Mouse (Mus musculus): ENCODE data around the gene Akip1. TPM values are rescaled to one million over a fixed set of nuclear protein-coding genes. Genes with fewer than 3 reads are reported as not detected.

The Akip1 gene
- 42.5 and 42.7 TPM in 2 replicates for polyA plus RNA-seq (2015; fragmentation: Nextera tagmentation; extraction: Ambion mirVana)

DNA sequence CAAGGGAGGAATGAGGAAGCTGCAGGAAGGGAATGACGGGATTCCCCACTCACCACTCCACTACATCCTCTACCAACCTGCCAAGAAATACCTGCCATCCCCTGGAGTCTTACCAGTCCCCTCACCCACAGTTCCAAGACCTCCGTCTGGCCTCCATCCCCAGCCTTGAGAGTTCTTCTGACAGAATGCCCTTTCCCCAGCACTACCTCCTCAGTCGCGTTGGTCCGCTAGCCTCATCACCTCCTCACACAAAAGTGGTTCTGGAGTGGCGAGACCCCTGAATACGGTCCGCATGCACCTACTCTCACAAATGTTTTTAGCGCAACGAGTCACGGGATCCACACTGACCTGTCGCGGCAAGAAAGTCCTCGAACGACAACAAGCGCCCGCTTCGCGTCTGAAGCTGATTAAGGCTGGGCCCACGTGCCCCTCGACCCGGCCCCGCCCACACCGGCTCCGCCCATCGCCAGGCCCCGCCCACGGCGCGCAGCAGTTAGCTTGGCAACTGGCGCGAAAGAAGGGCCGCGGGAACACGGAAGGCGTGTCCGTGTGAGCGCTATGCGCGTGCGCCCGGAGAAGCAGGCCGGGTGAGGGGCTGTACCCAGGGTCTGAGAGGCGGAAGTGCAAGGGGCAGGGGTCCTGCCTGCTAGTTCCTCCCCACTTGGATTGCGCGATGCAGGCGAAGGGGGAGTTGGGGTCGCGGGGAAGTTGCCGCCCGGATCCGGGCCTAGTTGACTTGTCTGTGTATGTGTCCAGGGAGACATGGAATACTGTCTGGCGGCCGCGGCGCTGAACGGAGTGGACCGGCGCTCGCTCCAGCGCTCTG, at the start of gene Akip1, which contains the start of gene St5:
Akip1 (plus strand) TSS at position 501 of the 826 bp plus-strand sequence.
St5 (minus strand) TSS at position 416 of the 826 bp plus-strand sequence.
- WGBS, result under 1% methylated on average over 61 of the region's 61 CpGs
- Histone ChIP-seq H3K27me3 (ENCODE audit: control insufficient read depth, insufficient read depth, low read length) (no peaks in the 10 kb centered on the region), H3K9ac (ENCODE audit: low read length) (peak within 1 kb of the TSS; percentile 82), H3K4me3 (replicated peaks; ENCODE audit: low read length) (peak within 1 kb of the TSS; percentile 68), H3K9me3 (replicated peaks; ENCODE audit: control insufficient read depth, low read length) (0 out of 2 replicates have a peak, but pooled peaks cover 3% of the 10 kb centered on the region), H3K4me2 (ENCODE audit: low read depth, low read length) (peak within 1 kb of the TSS; percentile 92), H3K4me1 (ENCODE audit: control insufficient read depth, insufficient read depth, low read length) (peaks cover 28% of the 10 kb centered on the region), H3K36me3 (ENCODE audit: control insufficient read depth, insufficient read depth, low read length) (0 out of 2 replicates have a peak, but pooled peaks cover 3% of the 10 kb centered on the region), H3K27ac (ENCODE audit: low read length) (peak within 1 kb of the TSS; percentile 85)
- peak; percentile 97 for ATAC-seq (ENCODE audit: insufficient read depth, low FRiP score)

DNA sequence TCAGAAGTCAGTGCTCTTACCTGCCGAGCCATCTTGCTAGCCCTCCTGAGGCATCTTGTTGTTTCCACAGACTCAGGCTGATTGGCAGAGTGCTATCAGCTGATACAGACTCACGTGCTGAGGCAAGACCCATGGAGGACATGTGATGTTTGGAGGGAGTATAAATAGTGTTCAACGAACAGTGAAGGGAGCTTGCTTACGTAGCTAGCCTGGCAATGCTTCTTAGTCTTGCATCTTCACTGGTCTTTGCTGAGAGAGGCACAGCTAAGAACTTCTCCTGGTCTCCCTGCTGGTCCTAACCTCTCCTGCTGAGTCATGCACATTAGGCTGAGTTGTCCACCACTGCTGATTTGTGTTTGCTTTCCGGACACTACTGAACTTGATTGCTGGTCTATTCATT, 48.6 kb upstream of the Akip1 start:
- Histone ChIP-seq H3K27me3 (ENCODE audit: control insufficient read depth, insufficient read depth, low read length) (no peaks in the 10 kb centered on the region), H3K4me1 (ENCODE audit: control insufficient read depth, insufficient read depth, low read length) (peaks cover 8% of the 10 kb centered on the region; the same call in 1 of the 2 replicates), H3K9me3 (replicated peaks; ENCODE audit: control insufficient read depth, low read length) (no peaks in the 10 kb centered on the region), H3K4me2 (ENCODE audit: low read depth, low read length) (no peak overlapping the region), H3K36me3 (ENCODE audit: control insufficient read depth, insufficient read depth, low read length) (no peaks in the 10 kb centered on the region), H3K9ac (ENCODE audit: low read length) (no peak overlapping the region), H3K4me3 (replicated peaks; ENCODE audit: low read length) (no peak overlapping the region), H3K27ac (ENCODE audit: low read length) (no peak overlapping the region)
- 78% methylated on average over 5 of the region's 5 CpGs for WGBS
- ATAC-seq (ENCODE audit: insufficient read depth, low FRiP score), result no peak

DNA sequence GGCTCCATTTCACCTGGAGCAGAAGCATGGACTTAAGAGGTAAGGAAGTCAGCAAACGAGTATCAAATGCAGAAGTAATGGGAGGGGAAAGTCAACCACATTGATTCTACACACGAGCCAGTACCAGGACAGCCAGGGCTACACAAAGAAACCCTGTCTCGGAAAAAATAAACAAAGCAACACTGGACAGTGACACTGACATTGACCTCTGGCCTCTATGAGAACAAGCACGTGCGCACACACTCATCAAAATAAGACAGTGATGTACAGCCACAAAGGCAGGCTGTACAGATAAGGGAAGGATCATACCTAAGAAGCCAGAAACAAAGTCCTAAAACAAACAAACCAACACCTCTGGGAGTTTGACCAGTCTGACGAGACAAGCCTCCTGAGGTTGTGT, 45.6 kb upstream of the Akip1 start:
- H3K27ac ChIP-seq (ENCODE audit: low read length), result peak overlapping the region; percentile 51; the same call in 1 of the 2 replicates
- H3K4me2 ChIP-seq (ENCODE audit: low read depth, low read length), result no peak overlapping the region
- no peak for ATAC-seq (ENCODE audit: insufficient read depth, low FRiP score)
- no peak overlapping the region for H3K9ac ChIP-seq (ENCODE audit: low read length)
- no peaks in the 10 kb centered on the region for H3K36me3 ChIP-seq (ENCODE audit: control insufficient read depth, insufficient read depth, low read length)
- H3K9me3 ChIP-seq (replicated peaks; ENCODE audit: control insufficient read depth, low read length), result no peaks in the 10 kb centered on the region
- peaks cover 15% of the 10 kb centered on the region; the same call in 1 of the 2 replicates for H3K4me1 ChIP-seq (ENCODE audit: control insufficient read depth, insufficient read depth, low read length)
- WGBS, result 37% methylated on average over 6 of the region's 6 CpGs
- no peaks in the 10 kb centered on the region for H3K27me3 ChIP-seq (ENCODE audit: control insufficient read depth, insufficient read depth, low read length)
- no peak overlapping the region for H3K4me3 ChIP-seq (replicated peaks; ENCODE audit: low read length)

DNA sequence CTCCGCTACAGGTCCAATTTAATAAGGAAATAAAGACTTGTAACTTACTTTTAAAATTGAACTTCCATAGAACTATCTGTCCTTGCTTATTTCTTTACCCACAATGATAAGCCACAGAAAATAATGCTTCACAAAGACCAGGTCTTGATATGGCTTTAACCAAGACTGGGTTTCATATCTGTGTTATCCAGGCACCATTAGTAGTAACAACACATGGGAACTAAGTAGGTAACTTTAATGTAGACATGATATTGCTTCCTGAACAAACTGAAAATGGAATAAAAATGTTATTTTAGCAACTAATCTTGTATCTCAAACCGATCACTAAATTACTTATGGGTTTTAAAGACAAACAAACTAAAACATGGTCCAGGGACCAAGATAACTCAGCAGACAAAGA, 44.2 kb upstream of the Akip1 start:
- H3K27ac ChIP-seq (ENCODE audit: low read length), result no peak overlapping the region
- no peaks in the 10 kb centered on the region for H3K36me3 ChIP-seq (ENCODE audit: control insufficient read depth, insufficient read depth, low read length)
- no peaks in the 10 kb centered on the region for H3K27me3 ChIP-seq (ENCODE audit: control insufficient read depth, insufficient read depth, low read length)
- H3K4me1 ChIP-seq (ENCODE audit: control insufficient read depth, insufficient read depth, low read length), result peaks cover 15% of the 10 kb centered on the region
- H3K4me3 ChIP-seq (replicated peaks; ENCODE audit: low read length), result no peak overlapping the region
- no peaks in the 10 kb centered on the region for H3K9me3 ChIP-seq (replicated peaks; ENCODE audit: control insufficient read depth, low read length)
- no peak overlapping the region for H3K4me2 ChIP-seq (ENCODE audit: low read depth, low read length)
- no peak for ATAC-seq (ENCODE audit: insufficient read depth, low FRiP score)
- H3K9ac ChIP-seq (ENCODE audit: low read length), result no peak overlapping the region
- WGBS, result 90% methylated on average over 2 of the region's 2 CpGs

DNA sequence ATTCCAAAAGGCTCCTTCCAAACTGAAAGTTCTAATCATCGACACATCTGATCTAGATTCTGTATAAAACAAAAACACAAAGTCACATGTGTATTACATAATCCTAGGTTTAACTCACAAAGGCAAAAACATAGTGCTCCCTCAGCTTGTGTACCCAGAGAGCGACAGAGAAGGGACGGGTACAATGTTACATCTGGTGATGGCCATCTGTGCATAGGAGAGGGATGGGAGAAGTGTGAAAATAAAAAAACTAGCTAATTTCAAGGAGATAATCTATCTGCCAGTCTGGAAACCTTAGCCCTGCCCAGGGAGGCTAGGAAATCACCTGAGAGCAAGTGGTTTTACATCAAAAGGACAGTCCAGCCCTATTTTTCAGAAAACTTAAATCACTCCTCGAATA, 40.9 kb upstream of the Akip1 start:
- Histone ChIP-seq H3K27ac (ENCODE audit: low read length) (no peak overlapping the region), H3K4me1 (ENCODE audit: control insufficient read depth, insufficient read depth, low read length) (peaks cover 15% of the 10 kb centered on the region), H3K9me3 (replicated peaks; ENCODE audit: control insufficient read depth, low read length) (no peaks in the 10 kb centered on the region), H3K36me3 (ENCODE audit: control insufficient read depth, insufficient read depth, low read length) (no peaks in the 10 kb centered on the region), H3K9ac (ENCODE audit: low read length) (no peak overlapping the region), H3K4me2 (ENCODE audit: low read depth, low read length) (no peak overlapping the region), H3K27me3 (ENCODE audit: control insufficient read depth, insufficient read depth, low read length) (no peaks in the 10 kb centered on the region), H3K4me3 (replicated peaks; ENCODE audit: low read length) (no peak overlapping the region)
- no peak for ATAC-seq (ENCODE audit: insufficient read depth, low FRiP score)
- WGBS, result 68% methylated on average over 4 of the region's 4 CpGs

DNA sequence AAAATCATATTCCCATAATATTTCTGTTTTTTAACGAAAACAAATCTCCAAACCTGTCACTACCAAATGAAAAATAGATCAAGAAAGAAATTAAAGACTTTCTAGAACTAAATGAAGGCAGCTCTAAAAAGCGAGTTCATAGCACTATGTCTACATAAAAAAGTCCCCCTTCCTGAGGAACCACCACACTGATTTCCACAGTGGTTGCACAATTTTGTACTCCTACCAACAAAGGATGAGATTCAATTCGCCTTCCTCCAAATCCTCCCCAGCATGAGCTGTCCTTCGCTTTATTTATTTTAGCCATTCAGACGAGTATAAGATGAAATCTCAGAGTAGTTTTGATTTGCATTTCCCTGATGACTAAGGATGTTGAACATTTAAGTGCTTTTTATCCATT, 36.8 kb upstream of the Akip1 start:
- Histone ChIP-seq H3K27ac (ENCODE audit: low read length) (no peak overlapping the region), H3K9me3 (replicated peaks; ENCODE audit: control insufficient read depth, low read length) (no peaks in the 10 kb centered on the region), H3K4me2 (ENCODE audit: low read depth, low read length) (no peak overlapping the region), H3K27me3 (ENCODE audit: control insufficient read depth, insufficient read depth, low read length) (no peaks in the 10 kb centered on the region), H3K36me3 (ENCODE audit: control insufficient read depth, insufficient read depth, low read length) (no peaks in the 10 kb centered on the region), H3K4me1 (ENCODE audit: control insufficient read depth, insufficient read depth, low read length) (peaks cover 17% of the 10 kb centered on the region), H3K4me3 (replicated peaks; ENCODE audit: low read length) (no peak overlapping the region), H3K9ac (ENCODE audit: low read length) (no peak overlapping the region)
- WGBS, result 67% methylated on average over 5 of the region's 5 CpGs
- no peak for ATAC-seq (ENCODE audit: insufficient read depth, low FRiP score)

DNA sequence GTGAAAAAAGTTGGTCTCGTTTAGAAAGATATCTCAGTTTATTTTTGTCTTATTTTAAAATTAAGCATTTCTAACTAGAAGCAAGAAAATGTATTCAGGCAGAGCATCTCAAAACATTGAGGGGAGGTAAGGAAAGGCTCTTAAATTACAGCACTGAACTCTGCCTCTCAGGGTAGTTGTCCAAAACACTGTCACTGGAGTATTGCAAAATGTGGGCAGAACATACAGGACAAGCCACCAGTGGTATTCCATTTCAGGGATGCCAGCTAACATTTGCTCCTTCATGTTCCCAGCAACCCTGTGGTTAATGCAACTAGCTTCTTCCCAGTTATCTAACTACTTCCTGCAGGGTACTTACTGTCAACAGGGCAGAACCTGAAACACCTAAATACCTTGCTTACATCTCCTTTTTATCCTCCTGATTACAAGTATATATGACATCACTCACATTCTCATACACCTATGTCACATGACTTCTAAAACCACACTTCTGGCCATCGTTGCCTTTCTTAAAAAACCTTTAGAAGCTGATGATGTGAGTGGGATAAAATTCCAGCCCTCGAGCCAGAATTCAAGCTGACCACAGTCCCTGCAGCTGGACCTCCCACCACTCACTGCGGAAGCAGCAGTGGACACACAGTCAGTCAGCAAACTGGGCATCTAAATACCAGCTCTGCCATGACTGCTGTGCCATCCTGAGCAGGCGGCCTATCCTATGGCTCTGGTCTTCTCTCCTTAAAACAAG, 33.9 kb upstream of the Akip1 start:
- Histone ChIP-seq H3K4me3 (replicated peaks; ENCODE audit: low read length) (peak overlapping the region; percentile 25), H3K9me3 (replicated peaks; ENCODE audit: control insufficient read depth, low read length) (no peaks in the 10 kb centered on the region), H3K27ac (ENCODE audit: low read length) (no peak overlapping the region), H3K27me3 (ENCODE audit: control insufficient read depth, insufficient read depth, low read length) (no peaks in the 10 kb centered on the region), H3K4me2 (ENCODE audit: low read depth, low read length) (peak overlapping the region; percentile 63), H3K4me1 (ENCODE audit: control insufficient read depth, insufficient read depth, low read length) (peaks cover 25% of the 10 kb centered on the region), H3K36me3 (ENCODE audit: control insufficient read depth, insufficient read depth, low read length) (no peaks in the 10 kb centered on the region), H3K9ac (ENCODE audit: low read length) (peak overlapping the region; percentile 24)
- ATAC-seq (ENCODE audit: insufficient read depth, low FRiP score), result no peak
- 60% methylated on average over 5 of the region's 5 CpGs for WGBS

DNA sequence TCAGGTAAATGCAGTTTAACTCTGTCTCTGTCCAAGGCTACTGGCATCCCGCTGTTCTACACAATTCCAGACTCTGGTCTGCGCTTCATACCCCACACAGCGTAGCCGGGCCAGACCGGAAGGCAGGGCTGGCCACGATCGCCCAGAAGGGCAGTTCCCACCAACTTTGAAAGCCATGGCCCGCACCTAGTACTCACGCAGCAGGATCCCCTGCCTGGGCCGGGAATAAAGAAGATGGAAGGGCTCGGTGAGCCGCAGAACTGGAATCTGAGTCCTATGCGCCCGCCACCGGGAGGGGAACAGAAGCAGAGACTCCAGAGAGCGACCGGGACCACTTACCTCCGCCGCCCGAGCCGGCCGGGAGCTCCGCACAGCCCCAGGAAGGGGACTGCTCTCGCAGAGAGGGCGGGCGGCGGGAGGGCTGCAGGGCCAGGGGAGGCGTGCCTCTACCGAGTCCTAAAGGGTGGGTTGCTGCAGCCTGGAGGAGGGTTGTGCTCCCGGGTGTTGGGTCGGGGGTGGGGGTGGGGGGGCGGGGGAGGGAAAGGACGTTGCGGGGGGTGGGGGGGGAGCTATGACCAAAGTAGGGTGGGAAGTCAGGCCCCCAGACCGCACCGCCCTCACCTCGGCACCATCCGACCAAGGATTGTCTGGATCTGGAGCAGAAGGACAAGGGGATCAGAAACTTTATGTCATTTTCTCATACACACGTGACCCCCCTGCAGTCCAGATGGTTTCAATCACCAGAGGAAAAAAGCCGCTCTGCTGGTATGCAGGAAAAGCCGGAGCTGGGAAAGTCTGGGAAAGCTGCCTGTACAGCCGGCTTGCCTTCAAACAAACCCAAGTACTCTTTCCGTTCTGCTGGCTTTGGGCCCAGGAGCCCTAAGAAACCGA, 31.7 kb upstream of the Akip1 start:
- peak; percentile 95 for ATAC-seq (ENCODE audit: insufficient read depth, low FRiP score)
- Histone ChIP-seq H3K4me2 (ENCODE audit: low read depth, low read length) (peak overlapping the region; percentile 63), H3K9me3 (replicated peaks; ENCODE audit: control insufficient read depth, low read length) (no peaks in the 10 kb centered on the region), H3K27me3 (ENCODE audit: control insufficient read depth, insufficient read depth, low read length) (no peaks in the 10 kb centered on the region), H3K27ac (ENCODE audit: low read length) (peak overlapping the region; percentile 96), H3K9ac (ENCODE audit: low read length) (peak overlapping the region; percentile 86), H3K4me3 (replicated peaks; ENCODE audit: low read length) (peak overlapping the region; percentile 64), H3K4me1 (ENCODE audit: control insufficient read depth, insufficient read depth, low read length) (peaks cover 29% of the 10 kb centered on the region), H3K36me3 (ENCODE audit: control insufficient read depth, insufficient read depth, low read length) (no peaks in the 10 kb centered on the region)
- 2% methylated on average over 37 of the region's 44 CpGs for whole genome bisulfite sequencing

All from stomach, embryonic 16.5 days (tissue).